Mouse (Mus musculus) liver, adult 2 months (tissue): Measurements from ENCODE around the gene Gipc2. TPM values are rescaled to one million over a fixed set of nuclear protein-coding genes. Genes with fewer than 3 reads are reported as not detected.
A peak's percentile ranks its signal among the peaks of the same experiment; 100 is the strongest.

Experiments
- DNase-seq: peaks from one replicate; pipeline ENCODE4 v3.0.0-alpha.2; 2011; ENCODE audit warnings: low read depth, low spot score; ENCODE audit errors: extremely low read depth
- H3K27ac ChIP-seq: fragments of 200-500 bp; replicated peaks from 2 replicates; pipeline ENCODE4 v1.5.1; 2012; ENCODE audit warnings: low read depth, mild to moderate bottlenecking, control low read depth, inconsistent platforms, low read length; ENCODE audit not compliant: insufficient read depth
- H3K27me3 ChIP-seq: fragments of 200-500 bp; 2 replicates; pipeline ENCODE4 v1.6.1; 2012; ENCODE audit warnings: mild to moderate bottlenecking, moderate library complexity, low read length, inconsistent platforms; ENCODE audit not compliant: control insufficient read depth, insufficient read depth
- H3K36me3 ChIP-seq: fragments of 200-500 bp; 2 replicates; pipeline ENCODE4 v1.6.1; 2012; ENCODE audit warnings: low read length, inconsistent platforms; ENCODE audit not compliant: control insufficient read depth, insufficient read depth
- H3K4me1 ChIP-seq: fragments of 200-500 bp; 2 replicates; pipeline ENCODE4 v1.6.1; 2011; ENCODE audit warnings: low read length; ENCODE audit not compliant: control insufficient read depth, insufficient read depth
- H3K4me3 ChIP-seq: fragments of 200-500 bp; 2 replicates; pipeline ENCODE4 v1.5.1; 2011; ENCODE audit warnings: low read depth, mild to moderate bottlenecking, control low read depth, low read length, moderate library complexity; ENCODE audit not compliant: insufficient read depth
- H3K79me2 ChIP-seq: fragments of 200-500 bp; 2 replicates; pipeline ENCODE4 v1.6.1; 2012; ENCODE audit warnings: inconsistent platforms, mild to moderate bottlenecking, low read length, moderate library complexity; ENCODE audit not compliant: control insufficient read depth, insufficient read depth
- H3K9ac ChIP-seq: fragments of 200-500 bp; 2 replicates; pipeline ENCODE4 v1.6.1; 2012; ENCODE audit warnings: low read depth, mild to moderate bottlenecking, control low read depth, inconsistent platforms, low read length
- CTCF ChIP-seq: fragments of 200-500 bp; IDR thresholded peaks from 2 replicates; pipeline ENCODE4 v1.5.1; 2011; ENCODE audit warnings: low read depth, low read length, control low read depth
- POLR2A ChIP-seq: fragments of 200-500 bp; IDR thresholded peaks from 2 replicates; pipeline ENCODE4 v1.6.1; 2011; ENCODE audit warnings: low read length, control low read depth; ENCODE audit not compliant: insufficient read depth; ENCODE audit errors: extremely low read depth
- WGBS: fragments of 180-500 bp; shearing (Covaris S2); methylation state at CpG from one replicate; pipeline ENCODE4 v1.1.7; 2018; 5-methylcytosine and 5-hydroxymethylcytosine counted together
- polyA plus RNA-seq: library from polyadenylated mRNA; depleted of rRNA; stranded (reverse); fragments of >200 nt; gene quantifications from 2 replicates; pipeline ENCODE4 v1.2.3, GENCODE M21; 2012
- total RNA-seq: library from RNA; depleted of rRNA; stranded (reverse); fragments of >200 nt; gene quantifications from 2 replicates; pipeline ENCODE4 v1.2.3, GENCODE M21; 2014

Gipc2 gene
- total and polyA plus RNA-seq, 2 experiments = 0.22 to 0.46 TPM

GRCm38 (mm10) chr3:152100119-152100818, 65.8 kb downstream of the Gipc2 start:
- TF ChIP-seq CTCF = no peak
- TF ChIP-seq POLR2A = no peak
- Histone ChIP-seq H3K9ac (no peak overlapping the region), H3K4me3 (no peak overlapping the region), H3K27ac (no peak overlapping the region), H3K36me3 (no peaks in the 10 kb centered on the region), H3K27me3 (no peaks in the 10 kb centered on the region), H3K79me2 (no peaks in the 10 kb centered on the region), H3K4me1 (no peaks in the 10 kb centered on the region)
- WGBS = 68% methylated on average over 11 of the region's 11 CpGs
- DNase-seq = no peak

GRCm38 (mm10) chr3:152095030-152095429, 71.0 kb downstream of the Gipc2 start:
- Histone ChIP-seq H3K79me2 (no peaks in the 10 kb centered on the region), H3K9ac (no peak overlapping the region), H3K4me1 (no peaks in the 10 kb centered on the region), H3K27me3 (no peaks in the 10 kb centered on the region), H3K36me3 (no peaks in the 10 kb centered on the region), H3K4me3 (no peak overlapping the region), H3K27ac (no peak overlapping the region)
- WGBS = 10% methylated on average over 3 of the region's 3 CpGs
- TF ChIP-seq POLR2A = no peak
- TF ChIP-seq CTCF = no peak
- peak; percentile 14 for DNase-seq

- Histone ChIP-seq H3K79me2 (no peaks in the 10 kb centered on the region), H3K9ac (no peak overlapping the region), H3K4me3 (no peak overlapping the region), H3K36me3 (no peaks in the 10 kb centered on the region), H3K27ac (no peak overlapping the region), H3K27me3 (no peaks in the 10 kb centered on the region), H3K4me1 (no peaks in the 10 kb centered on the region)
- DNase-seq = no peak
- no peak for TF ChIP-seq POLR2A
- no peak for TF ChIP-seq CTCF
- 64% methylated on average over 34 of the region's 34 CpGs for WGBS
Measured at GRCm38 (mm10) chr3:152092385-152093057, 73.5 kb downstream of the Gipc2 start.

- no peak overlapping the region for H3K27ac ChIP-seq
- no peak overlapping the region for H3K9ac ChIP-seq
- H3K4me3 ChIP-seq = no peak overlapping the region
- DNase-seq = peak; percentile 11
- no peaks in the 10 kb centered on the region for H3K4me1 ChIP-seq
- no peaks in the 10 kb centered on the region for H3K79me2 ChIP-seq
- no peaks in the 10 kb centered on the region for H3K27me3 ChIP-seq
- no peaks in the 10 kb centered on the region for H3K36me3 ChIP-seq
- no peak for TF ChIP-seq POLR2A
- TF ChIP-seq CTCF = peak; percentile 95
- WGBS = 6% methylated on average over 4 of the region's 4 CpGs
Measured at GRCm38 (mm10) chr3:152089178-152089577, 76.9 kb downstream of the Gipc2 start.

- no peak for DNase-seq
- H3K79me2 ChIP-seq = no peaks in the 10 kb centered on the region
- no peaks in the 10 kb centered on the region for H3K4me1 ChIP-seq
- H3K9ac ChIP-seq = no peak overlapping the region
- H3K4me3 ChIP-seq = no peak overlapping the region
- TF ChIP-seq POLR2A = no peak
- TF ChIP-seq CTCF = no peak
- H3K27ac ChIP-seq = no peak overlapping the region
- H3K27me3 ChIP-seq = no peaks in the 10 kb centered on the region
- no peaks in the 10 kb centered on the region for H3K36me3 ChIP-seq
- WGBS = 90% methylated on average over 3 of the region's 3 CpGs
Measured at GRCm38 (mm10) chr3:152081381-152081780, 84.6 kb downstream of the Gipc2 start.

GRCm38 (mm10) chr3:152076088-152076487, 89.9 kb downstream of the Gipc2 start:
- Histone ChIP-seq H3K27ac (no peak overlapping the region), H3K27me3 (no peaks in the 10 kb centered on the region), H3K79me2 (no peaks in the 10 kb centered on the region), H3K4me3 (no peak overlapping the region), H3K9ac (no peak overlapping the region), H3K4me1 (0 out of 2 replicates have a peak, but pooled peaks cover 1% of the 10 kb centered on the region), H3K36me3 (no peaks in the 10 kb centered on the region)
- DNase-seq = no peak
- 79% methylated on average over 7 of the region's 7 CpGs for WGBS
- no peak for TF ChIP-seq CTCF
- no peak for TF ChIP-seq POLR2A
